9 mouse cellular contexts compared by ENCODE assay signal in genomic region chr6:17725841-17726460, GRCm38 (mm10). TPM values are rescaled to one million over a fixed set of nuclear protein-coding genes. Genes with fewer than 3 reads are reported as not detected.
DNase-seq lines count a peak whose midpoint lies in the region; ATAC-seq lines count a peak whose summit lies in the region.
"Had no signal": no experiment of that assay in that cellular context is flagged by ENCODE, and none has a peak within 500 bp of the region (broad histone marks: within the 10 kb centered on the region; RNA-seq: fewer than 3 reads in every experiment).

No protein-coding gene starts in this region.

- H3K9me3 ChIP-seq in intestine, embryonic 14.5 days (ENCODE audit: control insufficient read depth, low read length): no peaks in the 10 kb centered on the region

- no peaks in the 10 kb centered on the region for H3K36me3 ChIP-seq in intestine, embryonic 14.5 days (ENCODE audit: control insufficient read depth, insufficient read depth, low read length)

- H3K27ac ChIP-seq in intestine, embryonic 14.5 days (ENCODE audit: low read depth): no peak overlapping the region
- H3K27ac ChIP-seq: macrophage had no signal

- 0 out of 2 replicates have a peak overlapping the region, but pooled peaks have one; percentile 7 for H3K4me2 ChIP-seq in intestine, embryonic 14.5 days (ENCODE audit: low read length)

- 38% methylated on average over 7 of the region's 7 CpGs for WGBS in intestine, embryonic 14.5 days

- H3K9ac ChIP-seq in intestine, embryonic 14.5 days (ENCODE audit: low read length): no peak overlapping the region

- no peaks in the 10 kb centered on the region for H3K27me3 ChIP-seq in intestine, embryonic 14.5 days (replicated peaks; ENCODE audit: control insufficient read depth, insufficient read depth, low read length)

- H3K4me3 ChIP-seq in intestine, embryonic 14.5 days (ENCODE audit: low read depth, low read length): no peak overlapping the region

- ATAC-seq in intestine, embryonic 14.5 days (replicated peaks; ENCODE audit: low FRiP score, low TSS enrichment, low read depth): 0 out of 2 replicates have a peak, but pooled peaks have one; percentile 43

- peak; percentile 45 for DNase-seq in ovary, postnatal 14 days (ENCODE audit: low spot score)
- DNase-seq in ovary, adult 18-20 months (ENCODE audit: low spot score): no peak
- peak; percentile 61 to 73 for DNase-seq in cerebellum, postnatal 36 days
- peak; percentile 74 for DNase-seq in gastrocnemius, adult 18-20 months (ENCODE audit: low spot score)
- DNase-seq in intestine, embryonic 14.5 days (ENCODE audit: low spot score): peak; percentile 64
- DNase-seq in left cerebral cortex, adult 18-20 months (ENCODE audit: low spot score in 2 of 2): peak; percentile 64 to 70
- peak; percentile 85 for DNase-seq in lung, postnatal 36 days
- DNase-seq in right cerebral cortex, postnatal 14 days: peak; percentile 46

- H3K4me1 ChIP-seq in intestine, embryonic 14.5 days (replicated peaks; ENCODE audit: control insufficient read depth, insufficient read depth, low read length): no peaks in the 10 kb centered on the region

RNA-seq across cellular contexts. Expression of gene St7, which starts 33.2 kb away (rescaled TPM):
- total RNA-seq in gastrocnemius, adult 18-20 months (2021): 10 to 100 TPM; 12.5 to 14.2 TPM
- polyA plus RNA-seq in intestine, embryonic 14.5 days (2014; fragmentation: Nextera tagmentation; extraction: Ambion mirVana): 23.1 and 25.5 TPM in 2 replicates
- 10 to 100 TPM; 32.3 to 38.6 TPM for total RNA-seq in left cerebral cortex, adult 18-20 months (2021)
